Mouse (Mus musculus): ENCODE data around the gene Akap6. TPM values are rescaled to one million over a fixed set of nuclear protein-coding genes. Genes with fewer than 3 reads are reported as not detected.

The Akap6 gene
- polyA plus RNA-seq, 1 experiment: 4.1 TPM

- no peak for DNase-seq (ENCODE audit: low spot score)
Measured at GRCm38 (mm10) chr12:53032762-53033161, 333.6 kb downstream of the Akap6 start.

- no peak for DNase-seq (ENCODE audit: low spot score)
Measured at GRCm38 (mm10) chr12:53033404-53033913, 334.3 kb downstream of the Akap6 start.

GRCm38 (mm10) chr12:53040634-53041033, 341.5 kb downstream of the Akap6 start:
- DNase-seq (ENCODE audit: low spot score): no peak

DNA sequence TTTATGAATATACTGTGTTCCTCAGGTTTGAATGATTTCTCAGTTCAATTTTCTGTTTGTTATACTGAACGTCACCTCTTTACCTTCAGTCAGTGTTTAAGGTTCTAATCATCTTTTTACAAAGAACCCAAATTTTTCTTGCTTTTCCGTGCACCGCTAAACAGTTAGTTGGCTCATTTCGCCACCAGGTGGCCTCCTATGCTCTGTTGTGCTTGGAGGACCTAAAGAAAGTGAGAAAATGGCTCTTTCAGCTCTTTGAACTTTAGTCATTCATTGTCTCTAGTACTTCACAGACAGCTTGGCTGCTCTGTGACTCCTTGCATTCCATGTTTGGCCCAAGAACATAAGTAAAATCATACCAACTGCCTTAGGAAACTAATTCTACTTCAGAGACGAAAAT, 343.6 kb downstream of the Akap6 start:
- no peak for DNase-seq (ENCODE audit: low spot score)

DNA sequence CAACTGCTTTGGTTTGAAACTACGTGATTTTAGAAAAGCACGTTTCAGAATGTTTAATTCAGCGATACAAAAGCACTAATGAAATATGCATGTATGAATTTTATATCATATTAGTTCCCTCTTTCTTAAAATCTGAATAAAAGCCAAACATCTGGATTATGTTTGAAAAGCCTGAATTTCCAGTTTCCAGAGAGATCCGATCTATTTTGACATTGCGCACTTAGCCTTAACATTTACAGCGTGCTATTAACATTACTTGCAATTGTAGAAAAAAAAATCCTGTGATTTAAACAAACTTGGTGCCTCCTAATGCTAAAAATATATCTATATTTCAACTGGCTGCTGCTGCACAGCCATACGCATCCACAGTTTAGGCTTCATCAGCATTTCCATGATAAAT, 358.4 kb downstream of the Akap6 start:
- no peak for DNase-seq (ENCODE audit: low spot score)

DNA sequence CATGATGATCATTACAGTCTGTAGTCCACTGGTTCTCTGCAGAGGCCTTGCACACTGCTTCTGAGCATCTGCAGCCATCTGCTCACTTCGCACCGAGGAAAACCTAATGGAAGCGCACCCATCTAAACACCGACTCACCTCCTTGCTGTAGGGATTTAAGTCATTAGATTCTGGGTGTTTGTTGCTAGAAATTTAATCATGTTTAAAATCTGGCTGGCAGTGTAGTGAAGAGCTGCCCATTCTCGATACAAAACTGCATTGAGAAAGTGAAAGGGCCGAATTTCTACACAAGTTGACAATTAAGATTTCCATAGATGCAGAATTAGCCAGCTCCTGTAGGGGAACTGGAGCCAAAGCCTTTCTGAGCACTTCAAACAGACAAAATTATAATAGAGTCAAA, 361.7 kb downstream of the Akap6 start:
- no peak for DNase-seq (ENCODE audit: low spot score)

- DNase-seq (ENCODE audit: low spot score): no peak
Measured at GRCm38 (mm10) chr12:53061466-53062124, 362.4 kb downstream of the Akap6 start.

DNA sequence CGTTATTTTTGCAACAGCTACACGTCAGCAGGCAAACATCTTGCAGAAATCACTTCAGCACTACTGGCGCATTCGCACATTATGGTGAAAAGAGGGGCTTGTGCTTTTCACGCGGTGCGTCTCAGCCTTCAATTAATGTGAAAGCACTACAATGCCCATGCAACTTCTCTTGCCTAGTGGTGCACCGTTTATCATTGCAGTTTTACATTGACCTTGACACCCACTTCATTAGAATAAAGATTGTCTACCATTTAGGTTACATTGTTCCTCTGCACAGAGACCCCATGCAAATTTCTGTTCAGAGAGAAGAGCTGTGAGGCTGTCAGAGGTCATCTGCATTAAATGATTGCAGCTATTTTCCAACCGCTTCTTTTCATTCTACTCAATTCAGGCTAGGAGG, 363.8 kb downstream of the Akap6 start:
- DNase-seq (ENCODE audit: low spot score): no peak

GRCm38 (mm10) chr12:53064241-53064760, 365.1 kb downstream of the Akap6 start:
- no peak for DNase-seq (ENCODE audit: low spot score)

DNA sequence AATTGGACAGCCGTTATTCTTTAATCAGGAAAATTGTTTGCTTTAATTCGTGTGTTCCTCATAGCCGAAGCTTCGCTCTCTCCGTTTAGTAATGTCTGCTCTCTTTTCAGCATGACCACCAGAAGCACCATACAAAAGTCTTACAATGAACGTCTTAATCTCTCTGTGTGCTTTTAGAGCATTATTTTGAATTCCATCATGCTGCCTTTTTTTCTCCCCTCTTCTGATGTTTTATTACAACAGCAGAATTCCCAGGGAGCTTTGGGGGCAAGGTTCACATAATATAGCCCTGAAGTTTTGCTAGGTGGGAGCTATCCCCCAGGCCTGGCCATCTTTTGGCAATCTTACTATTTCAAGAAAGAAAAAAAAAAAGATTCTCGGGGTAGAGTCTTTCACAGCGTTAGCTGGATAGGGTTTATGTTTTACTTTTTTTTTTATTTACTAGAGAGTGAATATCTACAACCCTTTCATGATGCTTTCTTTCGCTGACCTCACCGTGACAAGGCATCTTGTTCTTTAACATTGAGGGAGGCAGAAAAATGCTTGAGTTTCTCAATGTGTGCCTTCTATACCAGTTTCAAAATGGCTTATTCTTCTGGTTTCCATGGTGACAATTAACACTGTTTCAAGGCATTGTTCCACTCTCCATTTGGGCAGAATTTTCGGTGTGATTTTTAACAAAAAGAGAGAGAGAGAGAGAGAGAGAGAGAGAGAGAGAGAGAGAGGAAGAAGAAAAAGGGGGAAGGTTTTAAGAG, 366.0 kb downstream of the Akap6 start:
- DNase-seq (ENCODE audit: low spot score): no peak

GRCm38 (mm10) chr12:53066321-53066720, 367.1 kb downstream of the Akap6 start:
- no peak for DNase-seq (ENCODE audit: low spot score)

DNA sequence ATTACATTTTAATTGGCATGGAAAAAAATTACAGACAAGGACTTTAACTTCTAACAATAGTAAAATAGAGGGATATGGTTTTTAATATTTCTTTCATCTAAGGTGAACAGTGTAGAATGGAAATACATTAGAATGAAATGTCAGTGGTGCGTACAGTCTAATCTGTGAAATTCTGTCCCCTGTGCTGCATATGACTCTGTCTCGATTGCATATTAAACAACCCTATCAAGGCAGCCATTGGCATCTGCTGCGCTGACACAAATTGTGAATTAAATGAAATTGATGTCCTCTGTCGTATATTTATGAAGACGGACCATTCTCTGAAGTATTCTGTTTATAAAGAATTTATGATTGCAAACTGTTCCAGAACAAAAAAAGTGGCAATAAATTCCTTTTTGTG, 371.7 kb downstream of the Akap6 start:
- DNase-seq (ENCODE audit: low spot score): no peak

DNA sequence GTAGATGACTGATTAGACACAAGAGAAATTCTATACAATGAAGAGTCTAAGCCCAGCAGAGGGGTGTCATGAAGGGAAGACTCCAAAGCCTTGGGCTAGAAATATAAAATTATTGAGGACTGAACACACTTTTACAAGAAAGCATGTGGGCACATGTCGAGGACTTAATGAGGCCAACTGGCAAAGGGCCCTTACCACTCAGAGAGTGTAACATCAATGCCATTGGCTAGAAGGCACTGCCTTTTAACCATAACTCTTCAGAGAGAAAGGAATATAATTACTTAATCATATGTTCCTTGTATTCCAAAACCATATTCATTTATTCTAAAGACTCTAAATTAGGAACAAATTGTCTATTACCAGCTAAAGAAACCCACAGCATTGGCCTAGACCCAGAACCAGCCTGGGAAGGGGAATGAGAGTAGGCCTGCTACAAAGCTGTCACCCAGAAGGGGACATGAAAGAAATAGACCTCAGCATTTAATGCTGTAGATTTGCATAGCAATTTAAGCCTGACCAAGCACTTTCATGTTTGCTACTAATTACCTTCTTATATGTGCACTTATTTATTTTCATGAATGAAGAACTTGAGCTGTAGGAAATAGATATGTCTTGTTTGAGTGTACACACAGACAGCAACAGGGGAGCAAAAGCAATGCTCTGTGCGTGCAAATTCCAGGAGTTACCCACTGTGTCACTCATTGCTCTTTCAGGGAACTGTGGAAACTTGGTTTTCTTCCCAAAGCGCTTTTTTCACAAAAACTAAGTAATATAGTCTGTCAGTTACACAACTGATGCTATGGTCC, 377.6 kb downstream of the Akap6 start:
- DNase-seq (ENCODE audit: low spot score): no peak

GRCm38 (mm10) chr12:53085789-53086188, 386.6 kb downstream of the Akap6 start:
- DNase-seq (ENCODE audit: low spot score): no peak

DNA sequence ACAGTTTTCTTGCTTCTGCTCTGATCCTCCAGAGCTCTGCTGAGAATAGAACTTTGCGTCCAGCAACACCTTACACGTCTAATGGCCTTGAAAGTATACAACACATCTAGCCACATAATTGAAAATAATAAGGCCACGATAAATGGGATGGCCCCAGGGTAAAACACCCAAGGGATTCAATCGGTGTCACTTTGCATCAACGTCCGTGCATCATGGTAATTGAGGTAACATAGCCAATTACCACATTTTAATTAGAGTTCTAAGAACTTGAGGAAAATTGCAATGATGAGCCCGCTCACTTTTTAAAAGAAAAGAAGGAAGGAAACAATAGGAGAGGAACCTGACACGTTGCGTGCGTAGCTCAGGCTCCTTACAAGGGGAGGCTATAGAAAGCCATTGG, 413.1 kb downstream of the Akap6 start:
- DNase-seq (ENCODE audit: low spot score): no peak

GRCm38 (mm10) chr12:53119352-53119751, 420.2 kb downstream of the Akap6 start:
- no peak for DNase-seq (ENCODE audit: low spot score)

GRCm38 (mm10) chr12:53124131-53124530, 424.9 kb downstream of the Akap6 start:
- no peak for DNase-seq (ENCODE audit: low spot score)

GRCm38 (mm10) chr12:53124696-53125095, 425.5 kb downstream of the Akap6 start:
- no peak for DNase-seq (ENCODE audit: low spot score)

GRCm38 (mm10) chr12:53125286-53125685, 426.1 kb downstream of the Akap6 start:
- no peak for DNase-seq (ENCODE audit: low spot score)

DNA sequence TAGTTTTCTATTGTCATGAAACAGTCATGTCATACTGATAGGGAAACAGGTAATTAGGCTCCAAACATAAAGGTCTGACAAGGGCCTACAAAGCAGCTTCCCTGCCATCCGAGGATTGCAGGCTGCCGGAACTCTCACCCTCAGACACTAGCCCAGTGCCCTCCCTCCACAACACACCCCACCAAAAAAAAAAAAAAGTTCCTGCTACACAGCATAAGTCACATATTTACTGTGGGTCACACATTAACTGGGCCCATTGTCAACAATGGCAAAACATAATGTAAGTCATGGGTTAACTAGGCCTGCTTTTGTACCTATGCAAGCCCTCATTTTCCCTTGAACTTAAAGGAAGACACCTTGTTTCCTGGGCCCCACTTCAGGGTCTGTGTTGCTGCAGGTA, 435.0 kb downstream of the Akap6 start:
- no peak for DNase-seq (ENCODE audit: low spot score)

- DNase-seq (ENCODE audit: low spot score): no peak
Measured at GRCm38 (mm10) chr12:53137331-53137730, 438.1 kb downstream of the Akap6 start.

DNA sequence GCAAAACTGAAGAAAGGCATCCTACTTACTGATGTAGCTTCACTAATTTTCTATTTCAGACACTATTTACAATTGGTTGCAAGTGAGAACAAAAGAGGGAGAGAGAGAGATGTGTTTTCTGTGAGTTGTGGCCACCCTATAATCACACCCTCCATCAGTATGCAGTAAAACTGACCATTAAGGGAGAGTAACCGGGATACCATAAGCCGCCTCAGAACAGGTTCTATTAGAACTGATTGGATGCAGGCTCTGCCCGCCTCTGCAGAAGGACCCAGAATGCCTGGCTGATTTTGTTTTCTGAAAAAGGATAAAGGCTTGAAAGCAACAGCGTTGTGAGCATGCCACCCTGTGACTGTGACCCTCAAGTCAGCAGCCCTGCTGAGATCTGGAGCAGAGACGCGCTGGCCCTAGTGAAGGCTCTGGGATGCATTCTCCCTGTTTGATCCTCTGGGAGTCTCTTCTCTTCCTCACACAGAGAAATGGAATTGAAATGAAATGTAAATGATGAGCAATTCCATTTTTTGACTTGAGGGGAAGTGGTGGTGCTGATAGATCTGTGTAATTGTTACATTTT, 445.0 kb downstream of the Akap6 start:
- no peak for DNase-seq (ENCODE audit: low spot score)
